Mouse (Mus musculus) c-Kit-negative CD71-positive TER-119-positive erythroid progenitor cells, embryonic 14.5 days (primary cell): ENCODE measurements around the gene Wwc2.

ENCODE experiments used
- DNase-seq: peaks from one replicate; pipeline ENCODE4 v3.0.0-alpha.2; 2013; ENCODE audit warnings: low read depth, low spot score

Gene Wwc2

DNA sequence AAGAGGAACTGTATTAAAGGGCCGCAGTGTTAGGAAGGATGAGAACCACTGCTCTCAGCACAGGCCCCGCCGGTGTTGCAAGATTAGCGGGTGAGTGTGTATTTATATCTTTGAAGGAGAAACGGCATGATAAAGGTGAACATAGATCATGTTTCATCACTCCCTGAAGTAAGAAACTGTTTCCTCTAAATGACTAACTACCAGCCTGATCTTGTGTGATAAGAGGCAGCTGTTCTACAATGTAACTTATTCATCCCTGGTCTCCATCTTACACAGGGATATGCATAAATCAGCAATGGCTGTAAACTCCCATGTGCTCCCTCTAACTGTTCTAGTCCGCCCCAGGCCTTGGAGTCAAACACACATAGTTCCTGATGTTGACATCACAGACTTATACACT is 191.3 kb downstream of the Wwc2 start:
- no peak for DNase-seq

DNA sequence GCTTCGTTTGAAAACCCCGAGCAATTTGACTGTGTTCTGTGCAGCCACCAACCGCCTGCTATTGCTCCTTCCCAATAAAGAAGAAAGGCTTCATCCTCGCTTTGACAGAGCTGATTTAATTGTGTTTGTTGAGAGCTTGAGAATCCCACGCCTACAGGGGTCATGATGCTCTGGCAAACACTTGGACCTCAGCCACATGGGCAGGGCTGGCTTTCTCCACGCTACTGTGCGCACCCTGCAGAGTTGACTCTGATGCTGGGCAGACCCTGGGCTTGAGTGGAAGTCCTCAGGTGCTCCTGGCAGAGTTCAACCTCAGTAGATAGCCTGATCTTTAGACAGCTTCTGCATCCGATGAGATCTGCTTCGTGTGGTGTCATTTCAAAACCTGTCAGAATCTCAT is 198.7 kb downstream of the Wwc2 start:
- no peak for DNase-seq

DNA sequence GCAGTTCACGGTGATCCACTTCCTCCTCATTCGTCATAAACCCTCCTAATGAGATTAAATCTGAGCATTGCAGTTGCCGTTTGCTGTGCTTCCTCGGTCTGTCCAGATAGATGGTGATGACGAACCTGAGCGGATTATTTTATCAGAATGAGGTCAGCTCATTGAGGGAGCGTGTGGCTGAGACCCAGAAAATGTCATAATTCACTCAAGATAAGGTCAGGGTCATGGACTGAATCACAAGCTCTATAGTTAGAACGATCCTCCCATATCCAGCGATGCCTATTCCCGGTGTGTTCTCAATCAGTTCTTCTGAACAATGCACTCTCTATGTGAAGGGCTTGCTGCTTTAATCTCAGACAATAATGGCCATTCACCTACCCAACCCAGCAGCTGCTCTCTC is 203.0 kb downstream of the Wwc2 start:
- DNase-seq, result no peak

DNA sequence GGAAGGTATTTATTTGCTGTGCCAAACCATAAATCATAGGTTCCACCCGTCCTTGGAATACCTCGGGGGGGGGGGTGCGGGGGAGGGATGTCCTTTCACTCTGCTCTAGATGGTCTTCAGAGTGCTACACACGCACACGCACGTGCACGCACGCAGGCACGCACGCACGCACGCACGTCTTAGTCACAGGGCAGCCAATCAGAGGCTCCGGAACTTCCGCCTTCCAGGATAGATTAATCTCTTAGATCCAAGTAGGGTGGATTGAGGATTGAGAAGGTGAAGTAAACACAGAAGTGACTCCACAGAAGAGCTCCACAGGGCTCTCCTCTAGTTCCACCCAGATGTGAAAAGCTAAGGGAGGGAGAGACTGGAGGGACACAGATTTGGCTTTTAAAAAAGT is 204.4 kb downstream of the Wwc2 start:
- DNase-seq, result no peak

DNA sequence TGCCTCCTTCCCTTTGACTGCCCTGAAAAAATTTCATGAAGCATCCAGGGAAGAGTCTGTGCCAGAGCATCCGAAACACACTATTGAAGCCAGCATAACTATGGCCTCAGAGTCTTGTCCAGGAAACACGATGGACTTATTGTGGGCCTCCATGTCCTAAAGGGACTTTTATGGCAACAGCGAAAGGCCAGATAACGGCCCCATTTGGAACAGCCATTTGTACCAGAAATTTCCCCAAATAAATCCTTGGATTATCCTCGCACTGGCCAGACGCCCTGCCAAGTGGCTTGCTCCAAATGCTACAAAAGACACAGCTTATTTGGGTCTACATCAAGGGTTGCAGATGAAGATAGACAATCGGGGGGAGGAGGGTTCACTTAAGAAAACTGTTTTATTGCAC is 206.3 kb downstream of the Wwc2 start:
- DNase-seq, result no peak

DNA sequence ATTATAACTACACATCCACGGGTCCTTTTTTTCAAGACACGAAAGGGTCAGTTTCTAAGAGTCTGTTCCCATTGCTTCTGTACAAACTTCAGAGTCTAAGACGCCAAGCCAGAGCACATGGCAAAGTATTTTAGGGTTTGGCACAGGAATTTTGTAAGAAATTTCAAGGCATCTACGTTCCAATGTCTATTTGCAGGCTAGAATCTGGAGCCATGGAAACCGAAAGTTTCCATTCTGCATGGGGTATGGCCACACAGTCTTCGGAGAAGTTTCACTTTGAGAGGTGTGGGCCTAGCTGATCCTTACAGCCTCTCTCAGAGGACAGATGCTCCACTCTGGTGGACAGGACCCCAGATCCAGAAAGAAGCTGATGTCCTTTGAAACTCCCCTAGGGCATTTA is 206.8 kb downstream of the Wwc2 start:
- DNase-seq, result no peak

DNA sequence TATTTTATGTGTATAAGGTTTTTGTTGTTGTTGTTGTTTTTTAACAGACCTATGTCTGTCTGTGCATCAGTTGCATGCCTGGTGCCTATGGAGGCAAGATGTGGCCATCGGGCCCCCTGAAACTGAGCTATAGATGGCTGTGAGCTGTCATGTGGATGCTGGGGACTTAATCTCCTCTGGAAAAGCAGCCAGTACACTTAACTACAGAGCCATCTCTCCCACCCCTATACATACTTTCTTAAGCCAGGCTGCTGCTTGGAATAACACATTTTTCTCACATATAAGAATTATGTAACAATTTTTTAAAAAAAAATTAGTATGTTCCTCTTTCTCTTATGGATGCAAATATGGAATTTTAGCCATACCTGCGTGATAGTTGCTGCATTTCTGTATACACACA is 207.2 kb downstream of the Wwc2 start:
- no peak for DNase-seq

DNA sequence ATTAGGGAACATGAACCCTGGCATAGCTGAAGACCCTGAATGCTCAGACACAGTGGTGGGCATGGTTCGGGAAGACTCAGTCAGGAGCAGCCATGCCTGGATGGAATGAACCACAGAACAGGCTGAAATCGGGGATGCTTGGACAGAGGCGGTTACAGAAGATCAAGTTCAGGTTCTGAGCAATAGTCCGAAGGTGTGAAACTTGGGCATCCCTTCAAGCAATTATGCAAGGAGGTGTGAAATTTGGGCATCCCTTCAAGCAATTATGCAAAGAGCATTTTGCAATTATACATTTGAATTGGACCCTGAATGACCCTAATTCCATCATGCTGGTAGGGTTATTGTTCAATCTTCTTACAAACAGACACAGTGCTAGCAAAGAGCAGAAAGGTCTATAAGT is 208.8 kb downstream of the Wwc2 start:
- DNase-seq, result no peak

GRCm38 (mm10) chr8:47779589-47779988 is 211.1 kb downstream of the Wwc2 start:
- no peak for DNase-seq

DNA sequence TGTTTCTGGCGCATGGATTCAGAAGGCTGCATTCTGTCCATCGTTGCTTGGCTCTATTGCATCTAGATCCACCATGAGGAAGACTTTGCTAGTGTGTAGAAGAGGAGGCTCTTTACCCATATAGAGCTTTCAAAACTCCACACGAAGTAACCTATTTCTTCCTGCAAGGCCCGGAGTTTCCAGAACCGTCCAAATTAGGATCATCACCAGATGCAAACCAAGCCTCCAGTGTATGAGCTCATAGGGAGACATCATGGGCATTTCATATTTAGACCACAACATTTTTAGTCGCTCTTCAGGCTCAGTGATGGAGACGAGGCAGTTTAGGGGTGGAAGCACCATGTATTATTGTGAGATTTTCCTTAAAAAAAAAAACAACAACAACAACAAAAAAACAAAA is 213.3 kb downstream of the Wwc2 start:
- DNase-seq, result no peak
